Mouse (Mus musculus) mesoderm, embryonic 11.5 days (tissue): ENCODE results near the gene Tnfrsf13b.
"Not testable (repeated sequence)": the region's sequence is repeated elsewhere in the genome, so short reads cannot be mapped to it uniquely, and the experiment has no call there.

ENCODE experiments used
- DNase-seq: peaks from one replicate; pipeline ENCODE4 v3.0.0-alpha.2; 2012; ENCODE audit warnings: low read depth, low spot score

The Tnfrsf13b gene

GRCm38 (mm10) chr11:61173477-61173876 is 46.9 kb downstream of the Tnfrsf13b start:
- not testable (repeated sequence) for DNase-seq

GRCm38 (mm10) chr11:61174291-61174820 is 47.8 kb downstream of the Tnfrsf13b start:
- peak; percentile 93 for DNase-seq

- DNase-seq: peak; percentile 100
These were observed 48.5 kb downstream of the Tnfrsf13b start, which contains the start of gene Usp22 for GRCm38 (mm10) chr11:61174821-61175658. Gene Usp22 (minus strand): TSS chr11:61175055.

- DNase-seq: no peak
These were observed 49.2 kb downstream of the Tnfrsf13b start for GRCm38 (mm10) chr11:61175778-61176177.

GRCm38 (mm10) chr11:61176321-61176720 is 49.8 kb downstream of the Tnfrsf13b start:
- no peak for DNase-seq

GRCm38 (mm10) chr11:61180361-61180760 is 53.8 kb downstream of the Tnfrsf13b start:
- DNase-seq: no peak

GRCm38 (mm10) chr11:61181624-61182023 is 55.1 kb downstream of the Tnfrsf13b start:
- no peak for DNase-seq

- DNase-seq: no peak
These were observed 57.3 kb downstream of the Tnfrsf13b start for GRCm38 (mm10) chr11:61183820-61184219.

- DNase-seq: no peak
These were observed 64.2 kb downstream of the Tnfrsf13b start for GRCm38 (mm10) chr11:61190776-61191175.

GRCm38 (mm10) chr11:61192123-61192522 is 65.6 kb downstream of the Tnfrsf13b start:
- DNase-seq: not testable (repeated sequence)

- no peak for DNase-seq
These were observed 66.2 kb downstream of the Tnfrsf13b start for GRCm38 (mm10) chr11:61192779-61193178.

GRCm38 (mm10) chr11:61193392-61193791 is 66.8 kb downstream of the Tnfrsf13b start:
- DNase-seq: peak; percentile 76

- no peak for DNase-seq
These were observed 70.2 kb downstream of the Tnfrsf13b start for GRCm38 (mm10) chr11:61196616-61197353.

GRCm38 (mm10) chr11:61197935-61198334 is 71.4 kb downstream of the Tnfrsf13b start:
- no peak for DNase-seq
